Mouse (Mus musculus) B cell, adult 2 months (primary cell): ENCODE measurements around the gene Zfp108.

Source experiments
- DNase-seq, 2 experiments: peaks; one replicate each; pipeline ENCODE4 v3.0.0; 2022

Zfp108 gene

DNA sequence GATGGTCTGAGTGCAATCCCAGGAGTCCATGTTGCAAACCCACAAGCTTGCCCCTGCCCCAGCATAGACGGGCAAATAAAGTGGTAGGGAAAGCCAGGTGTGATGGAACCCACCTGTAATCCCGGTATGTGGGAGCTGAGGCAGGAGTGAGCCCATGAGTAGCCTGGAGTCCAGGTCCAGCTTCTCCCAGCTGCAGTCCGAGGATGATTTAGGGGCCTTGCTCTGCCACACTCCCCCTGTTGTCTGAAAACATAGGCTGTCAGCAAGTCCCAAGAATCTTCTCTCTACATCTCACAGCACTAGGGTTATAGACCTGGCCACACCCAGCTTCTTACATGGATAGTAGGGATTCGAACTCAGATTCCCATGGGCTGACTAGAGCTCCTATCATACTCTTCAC is 32.3 kb downstream of the Zfp108 start:
- DNase-seq: no peak

DNA sequence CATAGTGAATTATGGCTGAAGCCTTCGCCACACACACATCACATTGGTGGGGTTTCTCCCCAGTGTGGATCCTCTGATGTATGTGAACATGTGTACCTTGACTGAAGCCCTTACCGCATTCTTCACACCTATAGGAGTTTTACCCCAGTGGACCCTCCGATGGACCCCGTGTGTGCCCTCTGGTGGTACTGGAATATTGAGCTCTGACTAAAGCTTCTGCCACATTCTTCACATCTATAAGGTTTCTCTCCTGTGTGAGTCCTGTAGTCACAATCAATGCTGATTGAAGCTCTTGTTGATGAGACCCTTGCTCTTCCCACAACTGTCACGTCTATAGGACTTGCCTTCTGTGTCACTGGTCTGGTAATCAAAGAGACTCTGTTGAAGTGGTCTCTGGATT is 33.1 kb downstream of the Zfp108 start:
- DNase-seq: peak; percentile 15 to 18

DNA sequence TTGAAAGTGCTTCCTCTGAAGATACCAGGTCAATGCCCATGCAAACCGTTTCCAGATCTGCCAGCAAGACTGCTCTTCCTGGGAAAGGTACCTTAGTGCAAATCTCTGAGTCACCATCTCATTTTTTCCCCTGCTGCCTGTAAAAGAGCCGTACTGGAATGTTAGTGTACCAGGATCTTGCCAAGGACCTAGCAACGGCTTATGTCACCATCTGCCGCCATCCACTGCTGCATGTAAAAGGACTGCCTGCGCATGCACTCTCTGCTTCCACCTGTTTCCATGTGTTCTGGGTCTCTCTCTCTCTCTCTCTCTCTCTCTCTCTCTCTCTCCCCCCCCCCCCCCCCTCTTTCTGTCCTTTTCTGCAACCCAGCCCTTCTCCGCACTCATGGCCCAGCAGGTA is 33.9 kb downstream of the Zfp108 start:
- no peak for DNase-seq

DNA sequence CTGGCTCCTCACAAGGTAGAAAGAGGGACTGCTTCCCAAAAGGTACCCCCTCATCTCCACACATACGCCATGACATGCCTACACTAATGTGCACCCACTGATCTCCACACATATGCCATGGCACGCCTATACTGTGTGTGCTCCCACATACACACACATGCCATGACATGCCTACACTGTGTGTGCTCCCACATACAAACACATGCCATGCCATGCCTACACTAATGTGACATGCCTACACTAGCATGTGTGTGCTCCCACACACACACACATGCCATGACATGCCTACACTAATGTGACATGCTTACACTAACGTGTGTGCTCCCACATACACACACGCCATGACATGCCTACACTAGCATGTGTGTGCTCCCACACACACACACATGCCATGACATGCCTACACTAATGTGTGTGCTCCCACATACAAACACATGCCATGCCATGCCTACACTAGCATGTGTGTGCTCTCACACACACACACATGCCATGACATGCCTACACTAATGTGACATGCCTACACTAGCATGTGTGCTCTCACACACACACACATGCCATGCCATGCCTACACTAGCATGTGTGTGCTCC is 35.6 kb downstream of the Zfp108 start:
- DNase-seq: no peak

DNA sequence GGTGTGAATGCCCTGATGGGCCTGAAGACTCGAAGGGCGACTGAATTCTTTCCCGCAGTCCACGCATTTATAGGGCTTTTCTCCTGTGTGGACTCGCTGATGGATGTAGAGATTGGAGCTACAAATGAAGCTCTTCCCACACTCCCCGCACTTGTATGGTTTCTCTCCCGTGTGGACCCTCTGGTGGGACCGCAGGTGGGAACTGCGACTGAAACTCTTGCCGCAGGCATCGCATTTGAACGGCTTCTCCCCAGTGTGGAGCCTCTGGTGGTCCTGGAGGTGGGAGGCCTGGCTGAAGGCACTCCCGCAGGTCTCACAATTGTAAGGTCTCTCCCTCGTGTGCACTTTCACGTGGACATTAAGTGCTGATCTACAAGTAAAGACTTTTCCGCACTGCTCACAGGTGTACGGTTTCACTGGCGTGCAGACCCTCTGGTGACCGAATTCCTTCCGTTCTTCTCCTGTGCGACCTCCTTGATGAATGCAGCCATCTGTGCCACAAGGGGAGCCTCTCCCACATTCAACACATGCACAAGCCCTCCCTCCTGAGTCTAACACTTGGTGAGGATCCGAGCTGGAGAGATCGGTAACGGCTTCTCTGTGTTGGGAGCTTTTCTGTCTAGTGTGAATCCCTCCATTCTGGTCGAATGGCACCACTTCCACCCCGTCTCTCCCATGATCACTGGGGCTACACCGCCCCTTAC is 36.9 kb downstream of the Zfp108 start:
- no peak for DNase-seq

DNA sequence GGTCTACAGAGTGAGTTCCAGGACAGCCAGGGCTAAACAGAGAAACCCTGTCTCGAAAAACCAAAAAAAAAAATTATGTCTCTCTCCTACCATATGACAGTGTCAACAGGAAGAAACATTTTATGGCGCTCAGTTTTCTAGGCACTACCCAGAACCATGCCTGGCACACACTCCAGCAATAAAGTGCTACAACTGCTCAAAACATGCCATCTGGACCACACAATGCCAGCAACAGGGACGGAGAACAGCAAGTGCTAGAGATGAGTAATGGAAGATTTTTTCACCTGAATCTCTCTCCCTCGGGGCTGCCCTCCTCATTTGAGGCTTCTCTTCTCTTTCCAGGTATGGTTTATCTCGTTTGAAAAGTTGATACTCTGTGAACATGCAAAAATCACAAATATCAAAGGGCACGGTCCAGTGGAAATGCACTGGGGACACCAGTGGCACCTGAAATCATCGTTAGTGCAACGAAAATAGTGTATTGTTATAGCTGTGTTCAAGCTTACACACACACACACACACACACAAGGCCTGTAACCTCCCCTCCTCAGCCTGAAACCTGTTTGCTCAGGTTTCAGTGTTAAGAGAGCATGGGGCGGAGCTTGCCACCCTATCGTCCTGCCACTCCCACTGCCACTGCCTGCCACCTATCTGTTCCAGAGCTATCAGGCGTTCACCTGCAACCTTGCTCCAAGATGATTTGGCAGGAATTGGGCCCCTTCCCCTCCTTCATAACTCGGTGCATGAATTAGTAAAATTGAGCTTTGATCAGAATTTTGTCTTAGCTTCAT is 38.7 kb downstream of the Zfp108 start:
- DNase-seq: no peak

DNA sequence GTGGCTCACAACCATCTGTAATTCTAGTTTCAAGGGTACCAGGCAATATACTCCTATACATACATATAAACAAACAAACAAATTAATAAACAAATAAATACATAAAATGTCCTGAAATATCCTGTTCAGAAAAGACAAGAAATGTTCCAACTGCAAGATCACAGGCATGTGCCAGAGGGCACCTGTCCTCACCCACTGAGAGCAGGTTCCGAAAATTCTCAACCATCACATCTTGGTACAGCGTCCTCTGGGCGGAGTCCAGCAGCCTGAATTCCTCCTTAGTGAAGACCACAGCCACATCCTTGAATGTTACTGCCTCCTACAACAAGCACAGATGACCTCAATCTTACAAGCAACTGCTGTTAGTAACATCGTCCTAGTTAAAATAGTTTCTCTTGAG is 40.2 kb downstream of the Zfp108 start:
- DNase-seq: no peak

DNA sequence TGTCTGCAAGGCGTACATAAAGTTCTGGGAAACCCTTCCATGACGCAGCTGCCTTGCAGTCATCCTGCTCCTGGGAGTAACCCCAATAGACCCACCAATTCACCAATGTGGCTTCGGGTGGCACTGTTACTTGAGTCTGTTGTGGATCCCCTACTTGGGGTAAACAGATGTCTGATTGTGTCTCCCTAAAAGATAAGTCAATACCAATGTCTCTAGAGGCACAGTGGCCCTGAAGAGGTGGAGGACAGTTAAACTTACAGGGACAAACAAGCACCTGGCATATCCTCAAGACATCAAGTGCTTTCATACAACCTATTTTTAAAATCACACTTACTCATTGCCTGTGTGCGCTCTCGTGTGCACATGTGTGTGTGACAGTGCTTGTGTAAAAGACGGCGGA is 40.8 kb downstream of the Zfp108 start:
- no peak for DNase-seq

DNA sequence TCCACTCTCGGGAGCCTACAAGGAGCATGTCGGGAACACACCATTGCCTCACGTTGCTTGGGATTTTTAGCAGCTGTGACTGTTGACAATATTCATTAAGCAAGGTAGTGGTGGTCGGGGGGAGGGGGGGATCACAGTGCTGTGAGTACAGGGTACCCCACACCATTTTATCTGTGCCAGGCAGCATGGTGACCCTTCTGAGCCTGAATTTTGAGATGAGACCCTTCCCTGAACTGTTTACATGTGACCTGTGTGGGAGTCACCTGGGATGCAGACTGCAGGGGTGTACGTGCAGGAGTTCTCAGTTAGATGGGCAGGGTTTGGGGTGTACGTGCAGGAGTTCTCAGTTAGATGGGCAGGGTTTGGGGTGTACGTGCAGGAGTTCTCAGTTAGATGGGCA is 41.8 kb downstream of the Zfp108 start:
- DNase-seq: no peak

DNA sequence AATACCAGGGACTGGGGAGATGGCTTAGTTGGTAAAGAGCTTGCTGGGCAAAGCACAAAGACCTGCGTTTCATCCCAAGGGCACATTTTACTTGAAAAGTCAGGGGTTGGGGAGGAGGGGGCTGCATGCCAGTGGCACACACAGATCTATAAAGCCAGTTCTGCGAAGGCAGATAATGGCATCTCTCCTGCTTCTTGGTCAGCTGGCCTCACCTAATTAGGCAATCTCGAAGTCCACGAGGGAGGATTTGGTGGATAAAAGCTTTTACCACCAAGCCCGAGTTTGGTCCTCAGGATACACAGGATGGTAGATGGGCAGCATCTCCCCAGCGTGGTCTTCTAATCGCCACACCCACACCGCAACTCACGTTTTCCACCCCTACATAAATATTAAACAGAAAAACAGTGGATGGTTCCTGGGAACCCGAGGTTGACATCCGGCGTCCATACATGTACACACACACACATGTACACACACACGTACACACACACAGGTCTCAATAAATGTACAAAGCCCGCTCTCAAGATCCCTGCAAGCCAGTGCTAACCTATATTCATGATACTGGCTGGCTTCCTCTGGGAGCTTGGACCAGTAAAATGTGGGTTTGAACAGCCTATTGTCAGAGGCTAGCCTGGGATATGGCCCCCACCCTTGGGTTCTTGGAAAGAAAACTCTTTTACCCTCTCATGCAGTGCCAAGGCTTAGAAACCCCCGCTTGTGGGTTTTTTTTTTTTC is 42.9 kb downstream of the Zfp108 start:
- DNase-seq: no peak

DNA sequence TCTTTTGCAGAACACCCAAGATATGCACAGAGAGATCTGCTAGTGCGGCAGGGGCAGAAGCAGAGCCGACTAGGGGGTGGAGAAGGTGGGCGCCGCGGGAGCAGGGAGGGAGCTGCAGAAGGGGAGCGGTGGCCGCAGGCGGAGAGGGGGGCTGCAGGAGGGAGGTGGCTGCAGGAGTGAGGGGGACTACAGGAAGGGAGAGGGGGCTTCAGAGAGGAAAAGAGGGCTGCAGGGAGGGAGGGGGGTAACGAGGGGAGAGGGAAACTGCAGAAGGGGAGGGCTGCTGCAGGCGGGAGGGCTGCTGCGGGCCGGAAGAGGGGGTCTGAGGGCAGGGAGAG is 44.0 kb downstream of the Zfp108 start:
- no peak for DNase-seq

DNA sequence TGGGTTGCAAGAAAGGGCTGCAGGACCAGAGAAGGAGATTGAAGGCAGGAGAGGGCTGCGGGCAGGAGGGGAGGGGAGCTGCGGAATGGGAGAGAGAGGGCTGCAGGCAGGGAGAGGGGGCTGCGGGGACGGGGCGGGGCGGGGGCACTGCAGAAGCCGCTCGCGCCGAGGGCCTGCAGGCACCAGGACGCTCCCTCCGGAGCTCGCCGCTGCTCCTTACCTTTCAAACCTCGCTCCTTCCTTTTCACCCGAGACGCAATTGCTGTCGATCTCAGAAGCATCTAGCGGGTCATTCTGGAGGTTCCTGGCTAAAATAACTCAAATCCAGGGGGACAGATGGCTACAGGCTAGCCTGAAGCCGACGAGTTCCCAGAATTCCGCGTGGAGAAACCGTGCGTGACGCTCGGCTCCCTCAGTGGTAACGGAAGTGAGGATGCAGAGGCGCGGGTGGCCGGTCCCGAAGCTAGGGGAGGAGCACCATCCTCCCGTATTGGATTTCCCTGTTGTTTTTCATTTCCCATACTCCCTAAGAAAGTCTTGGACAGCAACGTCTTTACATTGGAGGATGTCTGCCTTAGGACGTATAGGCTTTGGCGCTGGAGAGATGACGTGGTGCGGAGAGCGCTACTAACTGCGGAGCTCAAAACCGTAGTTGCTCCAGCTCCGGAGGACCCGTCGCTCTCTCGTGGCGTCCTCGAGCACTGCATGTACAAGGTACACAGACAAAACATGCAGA is 44.5 kb downstream of the Zfp108 start:
- peak; percentile 73 to 74 for DNase-seq

DNA sequence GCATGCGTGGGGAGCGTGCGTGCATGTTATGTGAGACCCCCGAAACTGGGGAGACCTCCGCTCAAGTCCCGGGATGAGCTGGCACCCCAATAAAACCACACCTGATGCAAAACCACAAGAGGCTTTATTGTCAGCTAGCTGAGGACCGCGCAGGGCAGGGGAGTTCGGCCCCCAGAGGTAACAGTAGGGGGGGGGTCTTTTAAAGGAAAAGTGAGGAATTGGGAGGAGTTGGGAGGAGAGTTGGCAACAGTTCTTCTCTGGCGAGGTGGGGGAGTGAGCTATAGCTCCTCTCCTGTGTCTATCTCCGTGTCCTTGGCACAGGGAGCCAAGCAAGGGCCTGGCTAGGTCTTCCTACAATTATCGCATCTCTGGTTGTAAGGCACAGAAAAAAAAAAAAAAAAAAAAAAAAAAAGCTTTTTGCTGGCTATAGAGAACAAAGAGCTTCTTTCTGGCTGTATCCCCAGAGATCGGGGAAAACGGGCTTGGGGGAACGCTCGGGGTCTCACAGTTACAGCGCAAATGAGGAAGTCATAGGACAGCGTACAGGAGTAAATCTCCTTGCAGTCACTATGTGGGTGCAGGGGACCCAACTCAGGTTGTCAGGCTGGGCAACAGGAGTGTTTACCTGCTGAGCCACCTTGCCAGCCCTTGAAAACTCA is 45.4 kb downstream of the Zfp108 start:
- DNase-seq: peak in 1 of 2 experiments; percentile 17

DNA sequence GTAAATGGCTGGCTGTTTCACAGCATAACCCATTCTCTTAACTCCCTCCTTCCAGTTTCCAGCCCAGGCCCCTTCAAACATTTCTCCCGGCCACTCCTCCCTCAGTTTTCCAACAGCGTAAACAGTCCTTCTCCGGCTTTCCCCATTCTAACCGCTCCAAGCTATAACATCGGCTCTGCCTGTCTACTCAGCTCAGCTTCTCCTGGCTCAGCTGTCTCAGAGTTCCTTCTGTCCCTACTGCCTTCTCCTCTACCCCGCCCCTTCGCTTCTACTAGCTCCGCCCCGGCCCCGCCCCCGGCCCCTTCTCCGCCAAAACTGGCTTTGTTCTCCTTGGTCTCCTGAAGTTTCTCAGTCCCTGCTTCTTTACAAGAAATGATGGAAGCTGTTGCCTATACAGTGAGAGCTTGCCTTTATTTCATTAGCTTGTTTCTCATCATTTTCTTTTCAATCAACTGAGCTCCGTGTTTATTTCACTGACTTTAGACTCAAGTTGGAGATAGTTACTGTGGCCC is 46.2 kb downstream of the Zfp108 start, which contains the start of gene Zfp61:
Gene Zfp61, minus strand, starts transcription at position 462 of the 512 bp plus-strand sequence.
- DNase-seq: peak in 1 of 2 experiments; percentile 25
